Mouse (Mus musculus) forelimb bud, embryonic 11.5 days (tissue): ENCODE measurements at regions not wholly inside any gene's neighbourhood (a gene's known extent, or its start where the extent isn't known, plus 50 kb on each side); places are given as distances from the start of the nearest gene placed in this dataset.
A peak's percentile ranks its signal among the peaks of the same experiment; 100 is the strongest.
"Not testable (repeated sequence)": the region's sequence is repeated elsewhere in the genome, so short reads cannot be mapped to it uniquely, and the experiment has no call there.

Source experiments
- DNase-seq: peaks from one replicate; pipeline ENCODE4 v3.0.0-alpha.2; 2012; ENCODE audit warnings: low read depth, low spot score

GRCm38 (mm10) chr4:5590531-5590930, 797.4 kb upstream of the Impad1 start:
- peak; percentile 68 for DNase-seq

GRCm38 (mm10) chr4:5587465-5587864, 794.3 kb upstream of the Impad1 start:
- DNase-seq: no peak

- DNase-seq: peak; percentile 27
Observed at GRCm38 (mm10) chr4:5585205-5585604, 792.0 kb upstream of the Impad1 start.

GRCm38 (mm10) chr4:5583989-5584677, 791.0 kb upstream of the Impad1 start:
- no peak for DNase-seq

GRCm38 (mm10) chr4:5568076-5568475, 774.9 kb upstream of the Impad1 start:
- DNase-seq: no peak

GRCm38 (mm10) chr4:5560001-5560657, 767.0 kb upstream of the Impad1 start:
- DNase-seq: peak; percentile 18

- DNase-seq: no peak
Observed at GRCm38 (mm10) chr4:5540155-5540554, 747.0 kb upstream of the Impad1 start.

- no peak for DNase-seq
Observed at GRCm38 (mm10) chr4:5530416-5530815, 737.3 kb upstream of the Impad1 start.

GRCm38 (mm10) chr4:5518522-5518921, 725.4 kb upstream of the Impad1 start:
- DNase-seq: no peak

GRCm38 (mm10) chr4:5515426-5515825, 722.3 kb upstream of the Impad1 start:
- DNase-seq: not testable (repeated sequence)

GRCm38 (mm10) chr4:5511743-5512142, 718.6 kb upstream of the Impad1 start:
- DNase-seq: no peak

GRCm38 (mm10) chr4:5509398-5509797, 716.2 kb upstream of the Impad1 start:
- DNase-seq: no peak

GRCm38 (mm10) chr4:5495012-5495411, 701.9 kb upstream of the Impad1 start:
- DNase-seq: no peak

- DNase-seq: no peak
Observed at GRCm38 (mm10) chr4:5494072-5495000, 701.2 kb upstream of the Impad1 start.

GRCm38 (mm10) chr4:5486786-5487185, 693.6 kb upstream of the Impad1 start:
- no peak for DNase-seq

GRCm38 (mm10) chr4:5471891-5472558, 678.9 kb upstream of the Impad1 start:
- DNase-seq: no peak

- DNase-seq: no peak
Observed at GRCm38 (mm10) chr4:5459028-5459695, 666.0 kb upstream of the Impad1 start.

- no peak for DNase-seq
Observed at GRCm38 (mm10) chr4:5450417-5450816, 657.3 kb upstream of the Impad1 start.

GRCm38 (mm10) chr4:5441339-5442019, 648.3 kb upstream of the Impad1 start:
- no peak for DNase-seq

- DNase-seq: no peak
Observed at GRCm38 (mm10) chr4:5437076-5437475, 643.9 kb upstream of the Impad1 start.
